Mouse (Mus musculus): ENCODE measurements around the gene Apold1.

Gene Apold1

DNA sequence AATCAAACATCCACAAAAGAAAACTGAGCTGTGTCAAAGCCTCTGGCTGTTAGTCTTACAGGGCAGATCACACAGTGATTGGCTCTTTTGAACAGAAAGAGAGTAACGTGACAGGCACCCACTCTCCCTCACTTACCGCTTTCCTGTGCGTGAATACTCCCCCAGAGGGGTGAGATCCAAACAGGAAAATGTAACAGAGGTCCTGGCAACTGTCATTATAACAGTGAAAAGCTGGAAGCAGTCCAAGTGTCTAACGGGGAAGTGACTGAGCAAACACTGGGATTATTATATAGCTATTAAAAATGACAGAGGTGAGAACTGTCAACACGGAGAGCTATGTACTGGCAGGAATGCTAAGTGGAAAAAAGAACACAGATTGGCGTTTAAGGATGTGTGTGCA, 4.9 kb upstream of the Apold1 start:
- DNase-seq (ENCODE audit: low spot score in 2 of 2) = no peak

DNA sequence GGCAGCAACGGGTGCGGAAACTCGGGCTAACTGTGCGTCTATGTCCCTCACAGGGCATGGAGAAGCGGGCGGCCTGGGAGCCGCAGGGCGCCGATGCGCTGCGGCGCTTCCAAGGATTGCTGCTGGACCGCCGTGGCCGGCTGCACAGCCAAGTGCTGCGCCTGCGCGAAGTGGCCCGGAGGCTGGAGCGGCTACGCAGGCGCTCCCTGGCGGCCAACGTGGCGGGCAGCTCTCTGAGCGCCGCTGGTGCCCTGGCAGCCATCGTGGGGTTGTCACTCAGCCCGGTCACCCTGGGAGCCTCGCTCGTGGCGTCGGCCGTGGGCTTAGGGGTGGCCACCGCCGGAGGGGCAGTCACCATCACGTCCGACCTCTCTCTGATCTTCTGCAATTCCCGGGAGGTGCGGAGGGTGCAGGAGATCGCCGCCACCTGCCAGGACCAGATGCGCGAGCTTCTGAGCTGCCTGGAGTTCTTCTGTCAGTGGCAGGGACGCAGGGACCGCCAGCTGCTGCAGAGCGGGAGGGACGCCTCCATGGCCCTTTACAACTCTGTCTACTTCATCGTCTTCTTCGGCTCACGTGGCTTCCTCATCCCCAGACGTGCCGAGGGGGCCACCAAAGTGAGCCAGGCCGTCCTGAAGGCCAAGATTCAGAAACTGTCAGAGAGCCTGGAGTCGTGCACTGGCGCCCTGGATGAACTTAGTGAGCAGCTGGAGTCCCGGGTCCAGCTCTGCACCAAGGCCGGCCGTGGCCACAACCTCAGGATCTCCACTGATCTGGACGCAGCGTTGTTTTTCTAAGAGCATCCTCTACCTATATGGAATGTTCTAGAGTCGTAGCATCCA, 2.2 kb downstream of the Apold1 start:
- DNase-seq (ENCODE audit: low spot score in 2 of 2) = peak; percentile 76 to 82

DNA sequence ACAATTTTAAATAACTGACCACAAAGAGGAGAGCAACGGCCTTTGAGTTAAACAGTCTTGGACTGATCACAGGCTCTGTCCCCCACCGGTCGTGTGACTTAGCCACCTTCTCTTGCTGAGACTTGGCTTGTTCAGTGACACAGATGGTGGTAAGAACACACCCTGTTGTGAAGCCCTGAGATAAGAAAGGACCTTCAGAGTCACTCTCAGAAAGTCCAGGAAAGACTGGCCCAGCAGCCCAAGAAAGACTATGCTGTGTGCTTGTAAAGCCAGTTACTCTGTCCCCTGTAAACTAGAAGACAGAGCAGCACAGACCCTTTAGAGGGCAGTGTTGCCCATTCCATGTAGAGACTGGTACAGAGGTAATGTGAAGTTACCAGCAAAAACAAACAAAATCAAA, 3.2 kb downstream of the Apold1 start:
- DNase-seq (ENCODE audit: low spot score in 2 of 2) = no peak

DNA sequence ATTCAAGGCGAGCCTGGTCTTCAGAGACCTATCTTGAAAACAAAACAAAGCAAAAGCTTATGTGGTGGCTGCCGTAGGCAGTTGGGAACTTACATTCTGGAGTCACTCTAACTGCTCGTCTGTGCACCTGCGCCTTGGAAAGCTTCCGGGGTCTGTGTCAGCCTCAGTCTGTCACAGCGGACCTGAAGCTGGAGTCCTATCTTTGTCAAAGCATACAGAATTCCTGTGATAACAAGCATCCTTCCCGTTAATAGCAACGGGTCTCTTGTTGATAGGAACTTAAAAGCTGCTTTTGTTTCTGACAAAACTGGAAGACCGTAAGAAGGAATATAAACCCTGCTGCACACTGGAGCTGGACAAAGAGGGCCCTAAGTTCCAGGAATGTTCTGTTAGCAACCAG, 6.9 kb downstream of the Apold1 start:
- DNase-seq (ENCODE audit: low spot score in 2 of 2) = no peak

DNA sequence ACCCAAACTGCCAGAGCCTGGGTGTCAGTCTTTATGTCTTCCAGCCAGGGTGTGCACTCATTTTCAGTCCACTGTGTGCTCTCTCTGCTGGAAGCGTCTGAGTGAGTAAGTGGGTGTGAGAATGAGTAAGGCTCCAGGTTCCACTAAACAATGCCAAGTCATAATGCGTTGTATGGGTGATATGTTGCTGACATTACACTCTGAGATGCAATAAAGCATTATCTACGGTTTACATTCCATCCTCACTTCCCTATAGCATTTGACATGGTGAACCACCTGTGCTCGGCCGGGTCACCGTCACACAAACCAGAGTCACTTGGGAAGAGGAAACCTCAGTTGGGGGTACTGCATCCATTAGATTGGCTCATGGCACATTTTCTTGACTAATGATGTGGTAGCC, 9.2 kb downstream of the Apold1 start:
- DNase-seq (ENCODE audit: low spot score in 2 of 2) = no peak

DNA sequence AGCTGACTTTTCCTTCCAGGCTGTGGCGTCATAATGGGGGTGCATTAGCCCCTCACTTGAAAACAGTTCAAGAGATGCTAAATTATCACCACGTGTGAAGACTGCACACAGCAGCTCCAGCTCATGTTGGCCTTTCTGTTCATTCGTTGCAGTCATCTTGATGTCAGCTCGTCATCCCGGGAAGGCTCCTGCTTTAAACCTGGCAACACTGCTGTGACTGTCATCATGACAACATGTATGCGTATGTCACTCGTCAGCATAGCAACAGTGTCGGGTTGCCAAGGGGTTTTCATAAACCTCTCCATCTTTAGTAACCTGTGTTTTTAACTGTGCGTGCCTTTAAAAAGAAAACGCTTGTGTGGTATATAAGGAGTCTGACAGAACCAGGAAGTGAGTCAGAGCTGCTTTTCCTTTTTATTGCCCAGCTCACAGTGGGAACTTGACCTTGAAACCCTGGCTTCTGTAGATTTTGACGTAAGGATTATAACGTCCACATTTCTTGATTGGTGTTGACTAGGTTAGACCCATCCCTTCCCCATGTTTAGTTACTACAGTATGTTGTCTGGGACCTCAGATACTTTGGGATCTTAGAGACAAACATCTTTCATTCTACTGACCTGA, 12.6 kb downstream of the Apold1 start:
- DNase-seq (ENCODE audit: low spot score in 2 of 2) = peak in 1 of 2 experiments; percentile 39

DNA sequence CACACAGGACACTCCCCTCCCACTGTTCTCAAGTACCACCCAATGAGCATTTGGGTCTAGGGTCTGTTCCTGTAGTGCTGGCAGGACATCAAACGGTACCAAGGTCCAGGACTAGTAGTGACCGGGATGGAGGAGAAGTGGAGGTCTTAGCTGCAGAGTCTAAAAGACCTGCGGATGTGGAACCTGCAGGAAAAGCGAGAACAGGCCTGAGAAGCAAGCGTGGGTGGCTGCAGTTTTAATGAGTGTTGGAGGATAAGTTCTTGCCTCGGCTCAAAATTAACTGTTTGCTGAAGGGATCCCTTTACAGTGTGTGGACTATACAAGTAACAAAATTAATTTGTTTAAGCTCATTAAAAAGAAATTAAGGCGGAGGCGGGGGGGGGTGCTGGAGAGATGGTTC, 13.5 kb downstream of the Apold1 start:
- DNase-seq (ENCODE audit: low spot score in 2 of 2) = no peak

DNA sequence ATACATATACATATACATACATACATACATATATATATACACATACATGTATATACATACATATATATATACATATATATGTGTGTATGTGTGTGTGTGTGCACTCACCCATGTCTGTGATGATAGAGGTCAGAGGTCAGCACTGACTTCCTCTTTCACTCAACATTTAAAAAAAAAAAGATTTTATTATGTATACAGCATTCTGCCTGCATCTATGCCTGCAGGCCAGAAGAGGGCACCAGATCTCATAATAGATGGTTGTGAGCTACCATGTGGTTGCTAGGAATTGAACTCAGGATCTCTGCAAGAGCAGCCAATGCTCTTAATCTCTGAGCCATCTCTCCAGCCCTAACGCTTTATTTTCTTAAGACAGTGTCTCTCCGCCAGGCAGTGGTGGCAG, 15.4 kb downstream of the Apold1 start:
- DNase-seq (ENCODE audit: low spot score in 2 of 2) = no peak

DNA sequence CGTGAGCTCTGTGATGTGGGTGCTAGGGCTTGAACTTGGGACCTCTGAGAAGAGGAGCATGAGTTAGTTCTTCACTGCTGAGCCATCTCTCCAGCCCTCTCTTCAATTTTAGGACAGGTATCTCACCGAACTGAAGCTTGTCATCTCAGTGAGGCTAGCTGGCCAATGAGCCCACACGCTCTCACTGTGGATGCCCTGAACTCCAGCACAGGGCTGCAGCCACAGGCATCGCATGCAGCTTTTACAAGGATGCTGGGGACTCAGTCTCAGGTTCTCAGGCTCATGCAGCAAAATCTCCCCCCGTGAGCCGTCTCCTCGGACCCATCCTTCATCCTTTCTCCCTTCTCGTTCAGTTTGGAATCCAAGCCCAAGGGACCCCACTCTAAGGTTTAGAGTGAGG, 16.6 kb downstream of the Apold1 start:
- DNase-seq (ENCODE audit: low spot score in 2 of 2) = no peak

DNA sequence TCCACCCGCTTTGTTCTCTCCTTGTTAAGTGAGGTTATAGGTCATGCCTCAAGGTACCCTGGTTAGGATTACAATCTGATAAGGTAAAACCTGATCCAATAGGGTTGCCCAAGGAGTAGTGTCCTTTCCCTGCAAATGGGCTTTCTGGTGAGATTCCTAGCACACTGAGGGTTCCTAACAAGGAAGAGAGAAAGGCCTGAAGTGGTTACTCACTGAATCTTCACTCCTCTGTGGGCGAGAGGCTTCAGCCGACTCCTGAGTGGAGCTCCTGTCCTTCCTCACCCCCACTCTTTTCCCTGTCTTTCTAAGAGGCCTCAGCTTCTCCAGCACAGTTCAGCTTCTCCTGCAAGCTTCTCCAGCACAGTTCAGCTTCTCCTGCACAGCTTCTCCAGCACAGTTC, 17.3 kb downstream of the Apold1 start:
- no peak for DNase-seq (ENCODE audit: low spot score in 2 of 2)

DNA sequence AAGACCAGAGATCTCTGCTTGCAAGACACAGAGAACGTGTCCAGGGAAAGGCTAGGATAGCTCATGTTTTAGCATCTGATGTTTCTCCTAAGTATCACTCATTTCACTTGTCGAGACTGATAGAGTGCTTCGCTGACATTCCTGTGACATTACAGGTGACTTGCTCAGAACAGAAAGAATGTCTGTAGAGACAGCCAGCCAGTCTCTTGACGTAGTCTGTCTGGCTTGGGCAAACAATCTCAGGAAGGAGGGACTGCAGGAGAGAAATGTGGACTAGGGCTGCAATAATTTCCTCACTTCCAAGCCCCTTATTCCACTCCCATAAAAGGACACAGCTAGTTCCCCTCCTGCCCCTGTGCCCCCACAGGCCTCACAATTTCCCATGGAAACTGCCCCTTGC, 18.8 kb downstream of the Apold1 start:
- DNase-seq (ENCODE audit: low spot score in 2 of 2) = no peak

DNA sequence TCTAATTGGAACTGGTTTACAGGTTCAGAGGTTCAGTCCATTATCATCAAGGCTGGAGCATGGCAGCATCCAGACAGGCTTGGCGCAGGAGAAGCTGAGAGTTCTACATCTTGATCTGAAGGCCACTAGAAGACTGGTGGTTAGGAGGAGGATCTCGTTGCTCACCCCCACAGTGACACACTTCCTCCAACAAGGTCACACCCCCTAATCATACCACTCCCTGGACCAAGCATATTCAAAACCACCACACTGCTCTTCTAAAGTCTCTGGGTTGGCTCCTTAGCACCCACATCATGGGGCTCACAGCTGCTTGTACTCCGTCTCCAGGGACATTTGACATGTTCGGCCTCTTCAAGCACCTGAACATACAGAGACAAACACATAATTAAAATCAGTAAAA, 20.5 kb downstream of the Apold1 start:
- no peak for DNase-seq (ENCODE audit: low spot score in 2 of 2)

DNA sequence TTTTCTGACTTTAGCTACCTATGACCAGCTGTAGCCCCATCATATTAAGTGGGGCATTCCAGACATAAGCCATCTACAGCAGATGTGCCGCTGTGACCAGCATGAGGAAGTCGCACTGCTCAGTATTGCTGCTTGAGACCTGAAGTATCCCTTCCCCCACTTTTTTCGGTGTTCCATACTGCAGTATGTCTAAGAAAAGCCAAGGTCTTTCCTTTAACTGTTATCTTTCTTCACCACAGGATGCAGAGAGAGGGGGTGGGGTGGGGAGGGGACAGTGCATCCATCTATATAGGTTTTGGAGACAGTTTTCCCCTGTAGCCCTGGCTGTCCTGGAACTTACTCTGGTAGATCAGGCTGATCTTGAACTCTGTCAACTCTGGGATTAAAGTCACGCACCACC, 24.9 kb downstream of the Apold1 start:
- no peak for DNase-seq (ENCODE audit: low spot score in 2 of 2)

DNA sequence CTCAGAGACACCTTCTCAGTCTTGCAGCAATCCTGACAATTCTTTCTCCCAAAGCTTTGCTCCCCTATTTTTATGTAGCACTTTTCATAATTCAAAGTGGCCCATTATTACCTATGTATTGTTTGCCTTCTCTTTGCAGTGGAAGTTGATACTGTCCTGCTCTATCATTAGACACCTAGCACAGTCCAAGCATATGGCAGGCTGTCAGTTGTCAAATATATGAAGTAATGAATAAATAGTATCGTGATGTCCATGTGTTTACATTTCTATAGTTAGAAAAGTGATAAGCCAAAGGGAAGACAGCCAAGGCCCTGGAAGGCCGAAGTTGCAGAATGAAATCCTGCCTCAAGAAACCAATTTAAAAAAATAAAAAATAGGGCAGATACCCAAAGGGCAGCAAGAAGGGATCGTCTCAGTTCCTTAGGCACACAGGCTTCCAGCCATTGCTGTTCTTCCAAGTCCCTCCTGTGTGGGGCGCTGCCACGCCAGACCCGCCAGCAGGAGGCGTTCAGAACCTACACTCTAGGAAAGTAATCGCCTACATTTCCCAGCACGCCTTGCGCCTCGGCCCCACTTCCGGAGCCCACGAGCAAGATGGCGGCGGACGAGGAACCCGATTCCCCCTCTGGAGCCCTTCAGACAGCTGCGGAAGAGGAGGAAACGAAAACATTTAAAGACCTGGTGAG, 29.7 kb downstream of the Apold1 start, which contains the start of gene Ddx47:
Gene Ddx47, plus strand, starts transcription at position 565 of the 686 bp plus-strand sequence.
- DNase-seq (ENCODE audit: low spot score in 2 of 2) = peak; percentile 93 to 96

DNA sequence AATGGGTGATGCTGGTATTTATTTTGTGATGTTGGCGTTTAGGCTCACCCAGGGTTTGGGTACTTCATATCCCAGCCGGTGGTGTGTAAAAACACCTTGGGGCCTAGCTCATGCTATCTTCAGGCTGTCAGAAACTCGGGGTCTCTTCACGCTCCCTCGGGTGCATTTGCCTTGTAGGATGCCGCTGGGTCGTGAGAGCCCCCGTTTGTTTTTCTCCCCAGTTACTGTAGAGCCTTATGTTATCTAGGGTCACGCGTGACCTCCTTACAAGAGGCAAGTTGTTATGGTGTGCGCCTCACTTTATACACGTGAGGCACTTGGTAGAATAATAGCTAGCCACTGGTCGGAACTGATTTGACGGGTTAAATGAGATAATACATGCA, 30.2 kb downstream of the Apold1 start:
- DNase-seq (ENCODE audit: low spot score in 2 of 2) = no peak

DNA sequence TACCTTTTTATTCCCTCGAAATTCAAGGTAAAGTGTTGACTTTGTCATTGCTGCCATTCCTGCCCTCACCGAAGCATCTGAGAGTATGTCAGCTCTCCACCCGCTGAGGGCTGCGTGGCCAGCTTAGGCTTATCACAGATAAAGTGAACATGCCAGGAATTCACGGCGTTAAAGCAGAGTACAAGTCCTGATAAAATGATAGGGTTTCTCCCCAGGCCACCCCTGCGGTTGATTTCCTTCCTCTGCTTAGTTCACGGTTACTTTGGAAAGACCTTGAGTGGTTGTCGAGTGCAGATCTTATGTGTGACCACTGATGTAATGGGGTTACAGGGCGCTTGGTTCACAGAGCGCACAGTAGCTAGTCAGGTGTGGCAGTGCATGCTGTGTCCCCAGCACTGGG, 35.7 kb downstream of the Apold1 start:
- DNase-seq (ENCODE audit: low spot score in 2 of 2) = no peak

DNA sequence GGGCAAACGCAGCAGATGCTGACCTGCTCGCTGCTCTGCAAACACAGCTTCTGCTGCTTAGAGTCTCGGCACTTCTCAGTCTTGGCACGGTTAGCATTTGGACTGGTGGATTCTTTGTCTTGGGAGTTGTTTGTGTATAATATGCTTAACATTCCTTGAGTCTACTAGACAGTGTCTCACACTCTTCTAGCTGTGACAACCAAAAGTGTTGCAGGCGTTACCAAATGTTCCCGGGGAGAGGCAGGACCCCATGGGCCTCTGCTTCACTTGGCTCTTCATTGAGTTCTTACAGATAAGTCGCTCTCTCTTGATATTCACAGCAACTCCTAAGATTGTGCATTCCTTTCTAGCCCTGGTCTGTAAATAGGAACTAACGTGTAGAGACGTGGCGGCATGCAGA, 38.0 kb downstream of the Apold1 start:
- DNase-seq (ENCODE audit: low spot score in 2 of 2) = no peak

DNA sequence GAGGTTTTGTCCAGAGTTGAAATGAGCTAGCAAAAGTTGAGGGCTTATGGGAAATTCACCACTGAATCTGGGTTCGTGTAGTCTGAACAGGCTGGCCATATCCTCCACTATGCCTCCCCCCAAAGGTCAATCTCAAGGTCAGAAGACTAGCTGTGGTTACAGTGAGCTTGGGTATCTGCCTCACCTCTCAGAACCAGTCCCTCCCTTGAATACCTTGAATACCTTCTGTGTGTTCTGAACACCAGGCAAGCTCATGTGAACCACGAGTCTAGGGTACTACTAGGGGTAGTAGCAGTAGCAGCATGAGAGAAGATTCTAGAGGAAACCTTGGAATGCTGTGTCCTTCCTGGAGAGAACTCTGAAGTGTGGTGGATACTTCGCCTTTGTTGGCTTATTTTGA, 40.1 kb downstream of the Apold1 start:
- no peak for DNase-seq (ENCODE audit: low spot score in 2 of 2)

DNA sequence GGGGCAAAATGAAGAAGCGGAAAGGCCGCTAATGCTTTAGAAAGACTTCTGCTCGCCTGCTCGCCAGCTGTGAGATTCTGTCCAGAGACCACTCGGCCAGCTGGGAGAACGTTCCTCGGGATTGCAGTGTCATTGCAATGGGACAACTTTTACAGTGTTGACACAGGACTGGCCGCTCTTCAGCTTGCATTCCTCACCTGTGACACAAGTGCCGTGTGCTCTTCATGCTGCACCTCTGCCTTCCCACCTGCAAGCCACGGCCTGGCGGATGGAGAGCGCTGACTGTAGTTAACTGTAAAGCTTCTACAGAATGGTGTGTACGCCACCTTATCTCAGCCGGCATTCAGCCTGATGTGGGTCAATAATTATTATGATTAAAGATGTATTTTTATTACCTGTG, 41.9 kb downstream of the Apold1 start:
- no peak for DNase-seq (ENCODE audit: low spot score in 2 of 2)

DNA sequence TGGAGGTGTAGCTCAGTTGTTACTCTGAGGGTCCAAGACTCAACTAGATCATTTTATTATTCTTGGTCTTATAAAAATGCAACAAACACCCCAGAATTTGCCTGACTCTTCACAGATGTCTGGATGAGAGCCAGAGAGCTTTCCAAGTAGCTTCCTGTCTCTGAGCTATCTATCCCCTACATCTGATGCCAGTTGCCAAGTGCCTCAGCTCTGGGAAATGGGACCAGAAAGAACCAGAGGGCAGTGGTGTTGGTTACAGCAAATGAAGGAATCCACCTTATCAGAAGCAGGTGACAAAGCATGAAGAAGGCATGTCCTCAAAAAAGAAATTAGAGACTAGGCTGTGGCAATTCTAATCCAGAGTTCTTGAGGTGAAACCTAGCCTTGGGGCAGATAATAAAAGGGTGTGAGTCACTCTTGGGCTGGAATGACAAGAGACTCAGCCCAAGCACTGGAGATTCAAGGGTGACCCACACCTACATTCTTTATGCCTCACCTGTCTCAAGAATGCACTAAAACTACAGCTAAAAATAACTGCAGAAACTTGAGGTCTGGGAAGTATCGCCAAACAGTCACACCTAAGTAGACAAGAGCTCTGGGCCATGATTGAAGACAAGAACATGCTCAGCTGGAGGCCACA, 43.4 kb downstream of the Apold1 start:
- no peak for DNase-seq (ENCODE audit: low spot score in 2 of 2)

DNA sequence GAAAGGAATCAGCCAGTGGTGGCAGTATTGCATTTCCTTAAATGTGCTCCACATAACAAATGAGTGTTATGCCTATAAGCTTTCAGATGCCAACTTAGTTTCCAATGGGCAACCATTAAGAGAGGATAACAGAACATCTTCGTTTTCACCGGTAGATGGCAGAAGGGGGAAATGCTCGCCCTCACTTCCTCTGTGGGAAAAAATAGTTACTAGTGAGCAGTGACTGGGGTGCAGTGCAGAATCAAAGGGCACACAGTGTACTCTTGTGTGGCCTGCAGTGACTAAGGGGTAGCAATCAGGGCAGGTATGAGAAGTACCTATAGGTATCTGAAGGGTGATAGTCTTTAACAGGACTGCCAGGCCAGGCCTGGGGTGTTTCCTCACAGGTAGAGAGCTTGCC, 44.7 kb downstream of the Apold1 start:
- DNase-seq (ENCODE audit: low spot score in 2 of 2) = no peak

DNA sequence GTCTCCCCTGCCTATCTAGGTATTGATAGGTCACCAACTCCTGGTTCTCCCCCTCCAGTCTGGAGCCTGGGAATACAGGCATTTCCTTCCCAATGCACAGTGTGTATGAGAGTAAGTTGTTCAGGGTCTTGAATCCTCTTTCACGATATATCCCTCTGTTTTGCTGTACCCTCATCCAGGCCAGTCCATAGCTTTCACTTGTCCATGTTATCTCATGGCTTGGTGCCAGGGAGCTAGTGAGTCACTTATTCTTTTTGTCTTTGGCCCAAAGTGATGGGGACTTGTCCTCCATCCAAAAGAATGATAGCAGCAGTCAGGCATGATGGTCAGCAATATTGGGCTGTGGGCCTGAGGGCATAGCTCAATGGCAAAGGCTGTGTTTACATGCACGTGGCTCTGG, 45.2 kb downstream of the Apold1 start:
- no peak for DNase-seq (ENCODE audit: low spot score in 2 of 2)

DNA sequence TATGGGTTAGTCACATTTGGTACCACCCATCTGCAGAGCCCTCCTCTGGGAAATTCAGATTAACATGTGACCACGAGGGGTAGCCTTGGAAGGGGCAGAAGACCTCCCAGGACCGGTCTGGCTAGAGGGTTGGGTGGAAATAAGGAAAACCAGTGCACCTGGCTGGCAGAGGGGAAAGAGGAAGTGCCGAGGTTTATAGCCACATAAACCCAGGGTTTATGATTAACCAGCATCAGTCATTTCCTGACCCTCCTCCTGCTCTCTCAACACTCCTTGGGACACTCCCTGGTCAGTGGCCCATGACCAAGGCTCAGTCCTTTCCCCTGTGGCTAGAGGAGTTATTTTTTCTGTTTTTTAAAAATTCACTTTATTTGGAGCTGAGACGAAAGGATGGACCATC, 47.7 kb downstream of the Apold1 start:
- DNase-seq (ENCODE audit: low spot score in 2 of 2) = no peak

Data from frontal cortex, postnatal 25 days (tissue).